Mouse (Mus musculus) spleen, adult 2 months (tissue): Measurements from ENCODE around the gene Ifit3b.

ENCODE experiments used
- CTCF ChIP-seq: fragments of 200-500 bp; IDR thresholded peaks from 2 replicates; pipeline ENCODE4 v1.5.1; 2011; ENCODE audit warnings: mild to moderate bottlenecking, inconsistent platforms; ENCODE audit not compliant: insufficient read depth, insufficient read length, insufficient replicate concordance; ENCODE audit errors: extremely low read depth
- POLR2A ChIP-seq: fragments of 200-500 bp; IDR thresholded peaks from 2 replicates; pipeline ENCODE4 v1.6.1; 2011; ENCODE audit warnings: low read depth, low read length, inconsistent platforms

GRCm38 (mm10) chr19:34633484-34633883, 25.7 kb downstream of the Ifit3b start:
- TF ChIP-seq CTCF (no peak), POLR2A (no peak)
